Mouse (Mus musculus) heart, postnatal 25 days (tissue): ENCODE data around the gene Ly75. TPM values are rescaled to one million over a fixed set of nuclear protein-coding genes. Genes with fewer than 3 reads are reported as not detected.

Source experiments
- DNase-seq: peaks from one replicate; pipeline ENCODE4 v3.0.0; 2022; ENCODE audit warnings: low spot score
- intact Hi-C: fragments of 180-260 bp; cut with DNase I; formaldehyde crosslinking; loops from one replicate; pipeline ENCODE4 v1.15.1; 2025
- total RNA-seq, 2 experiments: library from RNA; stranded (reverse); gene quantifications; 2 replicates each; pipeline ENCODE4 v1.2.3; 2021

The Ly75 gene
- total RNA-seq, 2 experiments from 2014 or later, result 0.61 to 0.75 TPM

DNA sequence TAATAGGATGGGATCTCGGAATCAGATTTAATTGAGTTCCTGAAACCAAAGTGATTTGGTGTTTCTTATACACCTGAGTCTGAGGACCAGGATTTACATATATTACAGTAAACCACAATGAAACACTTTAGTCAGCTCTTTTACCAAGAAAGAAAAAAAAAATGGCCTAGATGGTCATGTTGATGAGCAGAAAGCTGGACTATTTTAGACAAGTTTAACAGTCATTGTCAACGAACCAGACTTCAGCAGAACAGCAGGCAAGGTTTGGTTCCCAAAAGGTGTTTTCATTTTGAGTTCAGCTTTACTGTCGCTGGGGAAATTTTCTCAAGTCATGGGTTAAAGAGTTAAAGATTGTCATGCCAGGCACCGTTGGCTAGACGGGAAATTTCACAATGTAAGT is 5.8 kb downstream of the Ly75 start:
- intact Hi-C loops, result no loop called here
- no peak for DNase-seq

DNA sequence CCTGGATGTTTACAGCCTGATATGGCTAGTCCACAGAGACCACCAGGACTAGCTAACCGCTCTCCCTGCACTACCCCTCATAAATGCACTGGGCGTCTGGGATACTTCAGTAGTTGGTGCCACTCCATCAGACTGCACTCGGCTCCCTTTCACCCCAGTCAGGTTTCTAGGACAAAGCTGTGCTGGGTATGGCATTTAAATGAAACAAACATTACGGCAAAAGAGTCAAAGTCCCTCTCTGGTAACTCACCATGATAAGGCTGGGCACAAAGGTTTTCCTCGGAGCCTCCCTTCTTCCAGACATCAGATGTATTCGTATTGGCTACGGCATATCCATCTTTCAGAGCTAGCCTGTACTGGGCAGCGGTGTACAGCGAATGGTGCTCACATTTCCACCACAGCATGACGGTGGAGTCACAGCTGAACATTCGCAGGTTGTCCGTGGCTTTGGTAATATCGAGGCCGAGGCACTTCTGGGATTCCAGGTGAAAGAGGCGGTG is 7.4 kb downstream of the Ly75 start:
- no peak for DNase-seq
- intact Hi-C loops, result no loop called here

DNA sequence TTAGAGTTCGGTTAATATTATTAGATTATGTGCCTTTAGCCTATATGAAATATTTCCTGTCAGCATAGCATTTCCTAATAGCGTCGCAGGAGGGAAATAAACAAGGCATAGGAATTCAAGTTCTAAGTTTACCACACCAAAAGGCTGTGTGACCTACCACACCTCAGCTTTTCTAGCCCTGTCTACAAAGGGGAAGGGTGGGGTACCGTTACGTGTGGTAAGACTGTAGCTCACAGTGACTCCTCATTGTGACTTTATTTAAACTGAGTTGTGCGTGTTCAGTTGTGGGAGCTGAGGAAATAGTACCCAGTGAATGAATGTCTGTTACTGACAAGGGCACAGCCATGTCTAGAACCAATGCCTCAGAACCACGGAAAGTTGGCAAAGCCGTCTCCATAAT is 8.0 kb downstream of the Ly75 start:
- DNase-seq, result no peak
- intact Hi-C loops, result no loop called here

- intact Hi-C loops, result no loop called here
- no peak for DNase-seq
Observed at GRCm38 (mm10) chr2:60370188-60370587, 12.9 kb downstream of the Ly75 start.

- no peak for DNase-seq
- intact Hi-C loops, result no loop called here
Observed at GRCm38 (mm10) chr2:60369454-60369853, 13.6 kb downstream of the Ly75 start.

GRCm38 (mm10) chr2:60367871-60368270 is 15.2 kb downstream of the Ly75 start:
- DNase-seq, result no peak
- intact Hi-C loops, result no loop called here

DNA sequence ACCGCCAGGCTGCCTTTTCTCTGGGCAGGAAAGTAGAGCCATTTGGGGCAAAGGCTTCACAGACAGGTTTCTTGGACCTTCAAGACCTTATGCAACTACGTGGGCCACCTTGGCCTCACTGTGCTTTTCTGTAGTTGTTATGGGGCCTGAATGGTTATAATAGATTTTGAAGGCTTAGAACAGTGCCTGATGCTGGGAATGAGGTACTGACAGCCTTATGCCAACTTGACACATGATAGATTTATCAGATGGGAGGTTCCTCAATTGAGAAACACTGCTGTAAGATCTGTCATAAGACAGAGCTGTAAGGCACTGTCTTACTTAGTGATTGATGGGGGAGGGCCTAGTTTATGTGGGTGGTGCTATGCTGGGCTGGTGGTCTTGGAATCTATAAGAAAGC is 15.9 kb downstream of the Ly75 start:
- no peak for DNase-seq
- intact Hi-C loops, result no loop called here

DNA sequence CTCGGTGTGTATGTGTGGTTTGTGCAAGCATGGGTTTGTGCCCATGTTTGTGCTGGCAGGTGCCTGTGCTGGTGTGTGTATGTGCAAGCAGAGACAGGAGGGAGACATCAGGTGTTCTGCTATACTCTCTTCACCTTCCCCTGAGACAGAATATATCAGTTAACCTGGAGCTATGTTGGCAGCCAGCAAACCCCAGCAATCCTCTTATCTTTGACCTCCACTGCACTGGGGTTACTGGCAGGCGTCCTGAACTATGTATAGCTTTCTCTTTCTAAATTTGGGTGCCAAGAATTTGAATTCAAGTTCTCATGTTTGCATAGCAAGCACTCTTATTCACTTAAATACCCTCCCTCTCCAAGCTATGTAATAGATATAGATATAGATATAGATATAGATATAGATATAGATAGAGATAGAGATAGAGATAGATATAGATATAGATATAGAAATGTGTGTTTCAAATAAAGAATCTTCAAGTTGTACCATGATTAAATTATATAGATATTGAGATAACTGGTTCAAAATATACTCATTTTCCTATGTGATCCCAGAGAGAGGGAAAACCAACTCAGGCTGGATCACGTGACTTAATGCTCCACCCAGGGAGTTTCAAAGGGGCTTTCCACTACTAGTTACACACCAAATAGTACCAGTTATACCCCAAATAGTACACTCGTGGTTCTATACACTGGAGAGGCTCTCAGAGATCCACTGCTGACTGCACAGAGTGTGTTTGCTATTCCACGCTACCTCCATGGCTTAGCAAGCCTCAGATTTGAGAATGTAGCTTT is 17.1 kb downstream of the Ly75 start:
- no peak for DNase-seq
- intact Hi-C loops, result no loop called here

- DNase-seq, result no peak
- intact Hi-C loops, result no loop called here
Observed at GRCm38 (mm10) chr2:60365138-60365775, 17.8 kb downstream of the Ly75 start.

DNA sequence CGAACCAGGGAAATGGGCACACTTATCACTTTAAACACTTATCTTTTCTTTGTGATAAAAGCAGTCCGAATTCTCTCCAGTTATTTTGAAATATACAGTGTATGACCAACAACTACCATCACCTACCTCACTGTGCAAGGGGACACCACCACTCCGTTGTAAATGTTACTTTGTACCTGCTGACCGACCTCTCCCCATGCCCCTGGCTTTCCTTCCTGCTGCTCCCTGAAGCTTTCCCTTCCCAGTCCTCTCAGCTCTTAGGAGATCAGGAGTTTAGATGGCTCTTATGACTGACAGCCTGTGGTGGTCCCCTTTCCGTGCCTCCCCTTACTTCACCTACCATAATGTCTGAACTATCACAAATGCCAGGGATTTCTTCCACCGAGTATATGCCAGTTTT is 21.0 kb downstream of the Ly75 start:
- DNase-seq, result no peak
- intact Hi-C loops, result no loop called here

DNA sequence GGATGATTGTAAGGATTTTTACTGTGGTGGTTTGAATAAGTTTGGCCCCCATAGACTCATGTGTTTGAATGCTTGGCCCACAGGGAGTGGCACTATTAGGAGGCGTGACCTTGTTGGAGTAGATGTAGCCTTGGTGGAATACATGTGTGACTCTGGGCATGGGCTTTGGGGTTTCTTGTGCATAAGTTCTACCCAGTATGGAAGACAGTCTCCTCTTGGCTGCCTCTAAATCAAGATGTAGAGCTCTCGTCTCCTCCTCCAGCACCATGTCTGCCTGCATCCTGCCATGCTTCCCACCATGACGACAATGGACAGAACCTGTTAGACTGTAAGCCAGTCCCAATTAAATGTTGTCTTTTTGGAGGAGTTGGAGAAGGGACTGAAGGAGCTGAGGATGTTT is 23.3 kb downstream of the Ly75 start:
- intact Hi-C loops, result no loop called here
- no peak for DNase-seq

GRCm38 (mm10) chr2:60355388-60355683 is 27.8 kb downstream of the Ly75 start:
- intact Hi-C loops, result no loop called here
- DNase-seq, result no peak

DNA sequence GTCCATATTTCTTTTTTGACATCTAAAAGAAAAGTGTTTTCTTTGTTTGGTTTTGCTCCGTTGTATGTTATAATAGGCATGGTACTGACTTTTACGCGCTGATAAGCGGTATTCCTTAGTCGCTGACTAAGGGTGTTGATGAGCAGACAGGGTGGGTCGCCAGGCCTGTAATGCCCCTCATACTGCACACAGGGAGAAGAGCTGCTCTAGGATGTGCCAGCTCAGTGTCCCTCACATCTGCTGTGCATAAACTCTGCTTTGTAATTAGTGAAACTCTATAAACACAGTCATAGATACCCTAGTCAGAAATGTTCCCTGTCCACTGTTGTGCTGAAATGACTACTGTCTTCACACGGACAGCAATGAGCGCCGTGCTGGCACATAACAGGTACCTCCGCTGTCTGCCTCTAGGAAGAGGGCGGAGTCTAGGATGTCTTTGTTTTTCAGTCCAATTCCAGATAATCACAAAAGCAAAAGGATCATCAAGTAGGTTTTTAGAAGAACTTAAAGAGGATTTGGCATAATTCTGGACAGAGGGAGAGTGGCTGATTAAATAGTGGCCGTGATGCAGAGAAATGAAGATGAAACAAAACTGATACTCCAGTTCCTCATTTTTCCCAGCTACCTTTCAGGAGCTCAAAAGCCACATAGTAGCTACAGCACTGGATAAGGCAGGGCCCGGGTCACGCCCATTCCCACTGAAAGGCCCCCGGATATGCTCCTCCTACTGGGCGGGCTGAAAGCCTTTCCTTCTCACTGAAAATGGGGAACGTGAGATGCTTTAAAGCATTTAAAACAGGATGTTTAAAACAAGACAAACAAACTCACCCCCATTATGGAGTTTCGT is 28.3 kb downstream of the Ly75 start:
- intact Hi-C loops, result no loop called here
- no peak for DNase-seq

DNA sequence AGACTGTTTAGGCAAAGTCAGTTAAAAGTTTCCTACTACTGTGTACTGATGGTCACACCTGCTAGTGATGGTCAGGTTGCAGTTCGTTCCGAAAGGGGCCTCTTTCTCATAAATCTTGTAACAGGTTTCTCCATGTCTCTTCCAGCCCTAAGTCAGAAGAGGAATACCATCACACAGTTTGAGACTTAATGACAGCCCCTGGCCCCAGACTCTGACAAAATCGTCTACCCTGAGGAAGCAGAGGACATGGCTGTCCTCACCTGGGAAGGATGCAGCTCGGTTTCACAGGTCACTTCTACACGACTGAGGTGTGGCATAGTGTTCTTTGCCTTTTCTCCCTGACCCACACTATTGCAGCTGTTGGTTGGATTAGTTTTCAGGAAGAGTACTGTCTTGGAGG is 30.8 kb downstream of the Ly75 start:
- intact Hi-C loops, result no loop called here
- no peak for DNase-seq

DNA sequence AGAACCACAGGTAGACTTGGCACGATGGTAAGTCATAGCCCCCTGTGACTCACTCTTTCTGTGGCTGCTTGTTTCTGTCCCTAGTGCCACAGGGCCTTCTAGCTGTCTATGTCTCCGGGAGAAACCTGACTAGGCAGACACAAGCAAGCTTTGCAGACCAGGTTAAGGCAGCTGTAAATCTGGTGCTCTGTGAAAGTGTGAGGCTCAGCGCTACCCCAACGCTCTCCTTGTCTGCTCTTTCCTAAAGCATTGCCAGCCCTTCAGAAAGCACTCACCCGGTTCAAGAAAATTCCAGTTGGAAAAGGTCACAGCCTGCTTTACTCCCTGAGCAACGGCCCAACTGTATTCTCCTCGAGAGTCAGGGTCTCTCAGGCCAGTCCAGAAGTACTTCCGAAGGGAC is 31.3 kb downstream of the Ly75 start:
- intact Hi-C loops, result no loop called here
- no peak for DNase-seq

DNA sequence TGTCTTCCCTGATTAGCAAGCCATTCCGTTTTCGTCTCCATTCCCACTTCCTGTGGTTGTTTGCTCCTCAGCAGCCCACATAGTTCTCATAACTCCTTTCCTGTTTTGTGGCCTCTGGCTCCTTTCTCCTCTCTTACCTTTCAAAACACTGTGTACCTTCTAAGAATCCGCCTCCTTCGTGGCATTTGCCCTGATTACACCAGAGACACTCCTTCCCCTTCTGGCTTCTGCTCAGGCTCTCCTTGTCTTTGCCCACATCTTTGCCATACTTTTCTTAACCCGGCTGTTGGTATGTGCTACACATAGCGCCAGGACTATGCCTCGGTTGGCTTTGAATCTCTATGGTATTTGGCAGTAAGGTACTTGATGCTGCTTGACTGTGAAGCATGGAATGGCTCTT is 35.2 kb downstream of the Ly75 start:
- intact Hi-C loops, result no loop called here
- no peak for DNase-seq

GRCm38 (mm10) chr2:60346531-60346930 is 36.6 kb downstream of the Ly75 start:
- no peak for DNase-seq
- intact Hi-C loops, result no loop called here

DNA sequence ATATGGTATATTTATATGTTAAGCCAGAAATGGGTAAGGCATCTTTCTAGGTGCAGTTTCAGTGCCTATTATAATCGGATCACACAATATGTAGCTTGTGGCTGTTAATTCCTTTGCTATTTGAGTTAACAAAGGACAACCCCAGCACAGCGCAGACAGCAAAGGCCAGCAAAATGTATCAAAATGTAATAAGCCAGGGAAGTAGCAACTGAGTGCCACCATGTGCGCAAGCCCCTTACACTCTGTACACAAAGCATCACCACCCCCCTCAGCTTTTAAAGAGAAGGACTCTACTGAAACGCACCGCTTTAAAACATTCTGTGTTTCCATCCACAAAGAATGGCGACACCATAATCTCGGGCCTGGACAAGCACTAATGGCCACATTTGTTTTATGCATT is 37.4 kb downstream of the Ly75 start:
- intact Hi-C loops, result no loop called here
- DNase-seq, result no peak

DNA sequence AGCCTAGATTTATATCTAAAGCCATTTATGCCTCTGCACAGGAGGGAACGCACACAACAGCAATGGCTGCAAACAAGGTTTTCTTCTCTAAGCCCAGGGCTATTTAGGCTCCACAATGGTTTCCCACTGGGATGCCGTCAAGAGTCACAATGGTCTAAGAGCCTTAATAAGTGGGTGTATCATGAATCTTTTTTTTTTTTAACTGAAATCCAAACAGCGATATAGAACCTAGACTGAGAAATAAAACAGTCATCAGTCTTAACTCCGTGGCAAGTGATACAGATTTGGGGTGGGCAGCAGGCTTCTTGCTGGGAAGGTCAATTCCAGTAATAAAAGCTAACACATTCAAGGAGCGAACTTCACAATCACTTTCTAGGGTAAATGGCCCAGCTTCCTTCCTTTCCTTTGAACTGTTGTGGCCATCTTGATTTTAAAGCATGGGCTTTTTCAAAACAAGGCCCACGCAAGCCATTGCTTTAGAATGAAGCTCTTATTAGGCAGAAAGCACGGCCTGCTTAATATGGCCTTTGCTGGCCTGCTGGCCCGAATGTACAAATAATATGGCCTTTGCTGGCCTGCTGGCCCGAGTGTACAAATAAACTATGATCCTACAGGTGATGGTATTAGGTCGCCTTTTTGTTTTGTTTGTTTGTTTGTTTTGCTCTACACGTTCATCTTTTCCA is 39.4 kb downstream of the Ly75 start:
- DNase-seq, result no peak

GRCm38 (mm10) chr2:60342107-60342880 is 40.8 kb downstream of the Ly75 start:
- intact Hi-C loops, result no loop called here
- DNase-seq, result no peak

More for the DNA sequence above, 39.4 kb downstream of the Ly75 start:
- intact Hi-C loops, result no loop called here
